ENCODE assay signal across 26 mouse cellular contexts in genomic region chr2:25569323-25569722, GRCm38 (mm10). TPM values are rescaled to one million over a fixed set of nuclear protein-coding genes. Genes with fewer than 3 reads are reported as not detected.
"Had no signal": no experiment of that assay in that cellular context is flagged by ENCODE, and none has a peak within 500 bp of the region (broad histone marks: within the 10 kb centered on the region; RNA-seq: fewer than 3 reads in every experiment).

No protein-coding gene starts in this region.

- H3K9ac ChIP-seq: heart, embryonic 13.5 days; heart, embryonic 15.5 days; hindbrain, embryonic 13.5 days; hindbrain, embryonic 15.5 days; kidney, embryonic 15.5 days; limb, embryonic 13.5 days; limb, embryonic 15.5 days; liver, embryonic 12.5 days; liver, embryonic 14.5 days had no signal

- ATAC-seq: hindbrain, postnatal 0 days; liver, embryonic 12.5 days had no signal

- H3K27me3 ChIP-seq: heart, embryonic 13.5 days; heart, embryonic 15.5 days; hindbrain, embryonic 13.5 days; hindbrain, embryonic 15.5 days; kidney, embryonic 15.5 days; limb, embryonic 13.5 days; limb, embryonic 15.5 days; liver, embryonic 12.5 days had no signal

- H3K4me2 ChIP-seq: heart, embryonic 11.5 days; heart, embryonic 13.5 days; heart, embryonic 15.5 days; hindbrain, embryonic 13.5 days; hindbrain, embryonic 15.5 days; kidney, embryonic 15.5 days; limb, embryonic 13.5 days; limb, embryonic 15.5 days; liver, embryonic 12.5 days had no signal

- H3K4me3 ChIP-seq: heart, embryonic 13.5 days; heart, embryonic 15.5 days; hindbrain, embryonic 13.5 days; hindbrain, embryonic 15.5 days; kidney, embryonic 15.5 days; limb, embryonic 13.5 days; limb, embryonic 15.5 days; liver, embryonic 12.5 days had no signal

- H3K9me3 ChIP-seq: heart, embryonic 13.5 days; heart, embryonic 15.5 days; hindbrain, embryonic 13.5 days; hindbrain, embryonic 15.5 days; kidney, embryonic 15.5 days; limb, embryonic 13.5 days; limb, embryonic 15.5 days; liver, embryonic 12.5 days had no signal

- DNase-seq: gastrocnemius, postnatal 14 days; gastrocnemius, postnatal 36 days; heart, adult 18-20 months; heart, postnatal 14 days; heart, postnatal 36 days; kidney, adult 18-20 months; kidney, adult 8-10 months; kidney, postnatal 14 days; layer of hippocampus, adult 9-11 months; layer of hippocampus, postnatal 36 days; left cerebral cortex, postnatal 4 days had no signal

- H3K27ac ChIP-seq: heart, embryonic 13.5 days; heart, embryonic 15.5 days; hindbrain, embryonic 13.5 days; hindbrain, embryonic 15.5 days; hindbrain, postnatal 0 days; kidney, embryonic 15.5 days; kidney, postnatal 0 days; limb, embryonic 13.5 days; limb, embryonic 15.5 days; liver, embryonic 12.5 days; liver, embryonic 14.5 days had no signal

RNA-seq across cellular contexts. Expression of gene Ajm1, which starts 12.2 kb away (rescaled TPM):
- total RNA-seq: gastrocnemius, adult 18-20 months; gastrocnemius, postnatal 36 days; liver, adult 2 months had no signal
- polyA plus RNA-seq: heart, postnatal 0 days; liver, embryonic 12.5 days had no signal
